Mouse (Mus musculus) ES-E14 (cell line): ENCODE measurements around the gene Daxx.

Experiments used
- CHD2 ChIP-seq: IDR thresholded peaks from 2 replicates; pipeline ENCODE4 v1.6.1; 2014; ENCODE audit warnings: mild to moderate bottlenecking, low read depth, low read length, inconsistent platforms
- HCFC1 ChIP-seq: IDR thresholded peaks from 2 replicates; pipeline ENCODE4 v1.6.1; 2012; ENCODE audit warnings: low read length, inconsistent platforms, borderline replicate concordance; ENCODE audit not compliant: insufficient read depth
- MAFK ChIP-seq: IDR thresholded peaks from 2 replicates; pipeline ENCODE4 v1.6.1; 2014; ENCODE audit warnings: mild to moderate bottlenecking, low read depth, low read length, inconsistent platforms; ENCODE audit not compliant: insufficient read depth
- ZNF384 ChIP-seq: IDR thresholded peaks from 2 replicates; pipeline ENCODE4 v1.6.1; 2012; ENCODE audit warnings: low read depth, low read length, inconsistent platforms

GRCm38 (mm10) chr17:33931947-33932346 lies 22.7 kb downstream of the Daxx start:
- no peak for TF ChIP-seq CHD2
- TF ChIP-seq MAFK, result no peak
- TF ChIP-seq ZNF384, result no peak
- no peak for TF ChIP-seq HCFC1
